Mouse (Mus musculus) embryonic facial prominence, embryonic 15.5 days (tissue): ENCODE measurements around the gene Chd4. TPM values are rescaled to one million over a fixed set of nuclear protein-coding genes. Genes with fewer than 3 reads are reported as not detected.

Source experiments
- ATAC-seq: fragments of 200-750 bp; cut with Nextera tagmentation; 2 replicates; pipeline ENCODE4 v1.8.0; 2017; ENCODE audit warnings: low read depth, moderate TSS enrichment; ENCODE audit not compliant: insufficient number of reproducible peaks, low FRiP score, low TSS enrichment
- H3K27ac ChIP-seq: fragments of 300-500 bp; sonication (generic); replicated peaks from 2 replicates; pipeline ENCODE4 v1.5.1; 2015; ENCODE audit warnings: mild to moderate bottlenecking, inconsistent platforms
- H3K27me3 ChIP-seq: fragments of 300-500 bp; sonication (generic); 2 replicates; pipeline ENCODE4 v1.6.1; 2015; ENCODE audit warnings: inconsistent platforms
- H3K36me3 ChIP-seq: fragments of 300-500 bp; sonication (generic); 2 replicates; pipeline ENCODE4 v1.6.1; 2015; ENCODE audit warnings: mild to moderate bottlenecking, inconsistent platforms
- H3K4me1 ChIP-seq: fragments of 300-500 bp; sonication (generic); 2 replicates; pipeline ENCODE4 v1.6.1; 2015; ENCODE audit warnings: inconsistent platforms
- H3K4me2 ChIP-seq: fragments of 300-500 bp; sonication (generic); replicated peaks from 2 replicates; pipeline ENCODE4 v1.6.1; 2015; ENCODE audit warnings: mild to moderate bottlenecking, inconsistent platforms
- H3K4me3 ChIP-seq: fragments of 300-500 bp; sonication (generic); replicated peaks from 2 replicates; pipeline ENCODE4 v1.5.1; 2015; ENCODE audit warnings: mild to moderate bottlenecking, inconsistent platforms
- H3K9ac ChIP-seq: fragments of 300-500 bp; sonication (generic); 2 replicates; pipeline ENCODE4 v1.6.1; 2015; ENCODE audit warnings: inconsistent platforms
- H3K9me3 ChIP-seq: fragments of 300-500 bp; sonication (generic); replicated peaks from 2 replicates; pipeline ENCODE4 v1.6.1; 2016; ENCODE audit warnings: inconsistent platforms
- WGBS: fragments of 180-500 bp; shearing (Covaris S2); methylation state at CpG from one replicate; pipeline ENCODE4 v1.1.7; 2015; 5-methylcytosine and 5-hydroxymethylcytosine counted together
- microRNA-seq: library from miRNA; unstranded; fragments of <30 nt; microRNA quantifications from one replicate; pipeline ENCODE4, GENCODE M21; 2016; ENCODE audit warnings: borderline number of aligned reads
- polyA plus RNA-seq: library from polyadenylated mRNA; unstranded; fragments of >200 nt; fragmentation: Nextera tagmentation; extraction: Ambion mirVana; gene quantifications from 2 replicates; pipeline ENCODE4 v1.2.1, GENCODE M21; 2015

Chd4 gene
- polyA plus RNA-seq, 1 experiment from 2014 or later = 70.8 TPM

- H3K27me3 ChIP-seq = no peaks in the 10 kb centered on the region
- ATAC-seq = no peak
- H3K4me3 ChIP-seq = no peak overlapping the region
- H3K9ac ChIP-seq = no peak overlapping the region
- H3K9me3 ChIP-seq = no peaks in the 10 kb centered on the region
- no peaks in the 10 kb centered on the region for H3K4me1 ChIP-seq
- peaks cover 97% of the 10 kb centered on the region for H3K36me3 ChIP-seq
- H3K27ac ChIP-seq = no peak overlapping the region
- WGBS = 89% methylated on average over 5 of the region's 5 CpGs
- H3K4me2 ChIP-seq = no peak overlapping the region
These were observed 79.7 kb downstream of the Chd4 start for GRCm38 (mm10) chr6:125175469-125175868.

DNA sequence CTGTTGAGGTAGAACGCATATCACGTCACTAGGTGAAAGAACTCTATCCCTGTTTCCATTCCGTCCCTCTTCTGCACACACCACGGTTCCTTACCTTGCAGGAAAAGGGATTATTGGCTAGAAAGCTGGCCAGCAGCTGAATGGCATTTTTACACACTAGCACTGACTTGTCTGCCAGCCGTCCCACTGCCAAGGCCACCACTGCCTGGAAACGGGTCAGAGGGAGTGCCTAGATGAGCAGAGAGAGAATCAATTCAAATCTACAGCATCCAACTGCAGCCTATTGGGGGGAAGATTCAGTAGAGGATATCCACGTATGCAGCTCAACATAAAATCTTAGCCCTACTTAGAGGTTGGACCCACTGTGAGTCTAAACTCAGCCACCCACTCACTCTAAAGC is 83.8 kb downstream of the Chd4 start:
- no peak overlapping the region for H3K4me2 ChIP-seq
- H3K9me3 ChIP-seq = no peaks in the 10 kb centered on the region
- ATAC-seq = no peak
- no peaks in the 10 kb centered on the region for H3K4me1 ChIP-seq
- H3K27me3 ChIP-seq = no peaks in the 10 kb centered on the region
- H3K4me3 ChIP-seq = no peak overlapping the region
- no peak overlapping the region for H3K27ac ChIP-seq
- H3K36me3 ChIP-seq = peaks cover 93% of the 10 kb centered on the region
- 92% methylated on average over 7 of the region's 7 CpGs for WGBS
- H3K9ac ChIP-seq = no peak overlapping the region

Small RNA genes lying within 50 kb of the gene (microRNA-seq; reads per million reads assigned to microRNA genes)
- not detected for gene Mir7045

Other genes starting within 250 kb of the Chd4 start
- 55.9 and 57.6 TPM in 2 replicates for gene P3h3, start 238.2 kb upstream of the Chd4 start, polyA plus RNA-seq
- gene Gpr162, start 232.0 kb upstream of the Chd4 start, polyA plus RNA-seq = 2.6 and 3.4 TPM in 2 replicates
- 0.36 and 0.60 TPM in 2 replicates for gene Cd4, start 207.8 kb upstream of the Chd4 start, polyA plus RNA-seq
- 2.8 and 4.0 TPM in 2 replicates for gene Lag3, start 184.3 kb upstream of the Chd4 start, polyA plus RNA-seq
- gene Ptms, start 175.9 kb upstream of the Chd4 start, polyA plus RNA-seq = 355 and 368 TPM in 2 replicates
- 373 and 388 TPM in 2 replicates for gene Mlf2, start 164.6 kb upstream of the Chd4 start, polyA plus RNA-seq
- 144 and 150 TPM in 2 replicates for gene Cops7a, start 130.4 kb upstream of the Chd4 start, polyA plus RNA-seq
- 11.3 and 13.7 TPM in 2 replicates for gene Pianp, start 99.3 kb upstream of the Chd4 start, polyA plus RNA-seq
- gene Zfp384, start 86.8 kb upstream of the Chd4 start, polyA plus RNA-seq = 18.2 and 19.2 TPM in 2 replicates
- 154 TPM in 2 replicates for gene Ing4, start 56.2 kb upstream of the Chd4 start, polyA plus RNA-seq
- gene Acrbp, start 46.3 kb upstream of the Chd4 start, polyA plus RNA-seq = 12.5 and 18.4 TPM in 2 replicates
- gene Lpar5, start 28.1 kb upstream of the Chd4 start, polyA plus RNA-seq = 3.6 and 5.4 TPM in 2 replicates
- 57.5 and 58.3 TPM in 2 replicates for gene Nop2, start 35.9 kb downstream of the Chd4 start, polyA plus RNA-seq
- gene Iffo1, start 49.3 kb downstream of the Chd4 start, polyA plus RNA-seq = 30.3 and 37.6 TPM in 2 replicates
- gene Gapdh, start 70.5 kb downstream of the Chd4 start, polyA plus RNA-seq = 1,507 and 1,606 TPM in 2 replicates
- gene Ncapd2, start 95.7 kb downstream of the Chd4 start, polyA plus RNA-seq = 97.2 and 98.7 TPM in 2 replicates
- gene Mrpl51, start 95.8 kb downstream of the Chd4 start, polyA plus RNA-seq = 198 and 212 TPM in 2 replicates
- 5.2 and 5.8 TPM in 2 replicates for gene Vamp1, start 119.6 kb downstream of the Chd4 start, polyA plus RNA-seq
- gene Tapbpl, start 135.9 kb downstream of the Chd4 start, polyA plus RNA-seq = 4.8 and 5.2 TPM in 2 replicates
- gene Cd27, start 141.0 kb downstream of the Chd4 start, polyA plus RNA-seq = 2.8 and 3.3 TPM in 2 replicates
- gene Tuba3a, start 190.1 kb downstream of the Chd4 start, polyA plus RNA-seq = 0.24 TPM in 1 of 2 replicates, not detected in the other
- 47.3 and 47.7 TPM in 2 replicates for gene Ltbr, start 217.9 kb downstream of the Chd4 start, polyA plus RNA-seq
- gene Scnn1a, start 224.7 kb downstream of the Chd4 start, polyA plus RNA-seq = 7.2 and 8.8 TPM in 2 replicates